Mouse (Mus musculus): ENCODE data around the gene Mns1. TPM values are rescaled to one million over a fixed set of nuclear protein-coding genes. Genes with fewer than 3 reads are reported as not detected.
A peak's percentile ranks its signal among the peaks of the same experiment; 100 is the strongest.

Mns1 gene
- polyA plus RNA-seq, 1 experiment from 2014 or later: 13.4 TPM

DNA sequence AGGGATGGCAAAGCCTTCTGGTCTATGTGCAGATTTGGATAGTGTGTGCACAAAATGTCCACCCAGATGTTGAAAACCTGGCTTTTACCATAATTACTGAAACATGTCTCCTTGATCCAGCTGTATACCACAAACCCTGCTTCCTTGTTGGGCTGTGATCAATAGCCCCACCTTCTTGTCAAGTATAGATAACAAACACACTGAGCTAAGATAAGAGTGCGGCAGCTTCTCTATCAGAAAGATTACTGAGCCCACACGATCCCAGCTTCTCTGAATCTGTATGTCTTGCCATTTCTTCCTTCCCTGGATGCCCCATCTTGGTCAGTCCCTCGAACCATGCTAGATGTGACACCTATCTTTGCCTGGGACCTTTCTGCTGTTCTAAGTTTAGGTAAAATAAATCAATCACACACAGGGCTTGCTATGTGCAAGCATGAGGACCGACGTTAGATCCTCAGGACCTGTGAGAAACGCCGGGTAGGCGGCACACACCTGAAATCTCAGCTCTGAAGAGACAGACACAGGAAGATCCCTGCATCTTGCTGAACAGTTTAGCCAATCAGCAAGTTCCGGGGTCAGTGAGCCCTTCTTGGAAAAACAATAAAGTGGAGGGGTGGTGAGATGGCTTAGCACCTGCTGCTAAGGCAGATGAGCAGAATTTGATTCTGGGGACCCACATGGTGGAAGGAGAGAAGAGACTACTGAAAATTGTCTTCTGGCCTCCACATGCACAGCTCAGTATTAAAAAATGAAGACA lies 31.8 kb upstream of the Mns1 start:
- Histone ChIP-seq H3K4me3 (replicated peaks; ENCODE audit: low read depth, low read length) (no peak overlapping the region), H3K9me3 (replicated peaks; ENCODE audit: low read length) (no peaks in the 10 kb centered on the region), H3K9ac (ENCODE audit: low read depth, low read length) (no peak overlapping the region), H3K4me1 (replicated peaks; ENCODE audit: insufficient read depth, low read length) (no peaks in the 10 kb centered on the region), H3K27ac (no peak overlapping the region), H3K36me3 (ENCODE audit: insufficient read depth, low read length) (no peaks in the 10 kb centered on the region), H3K27me3 (ENCODE audit: insufficient read depth, low read length) (no peaks in the 10 kb centered on the region), H3K4me2 (ENCODE audit: low read length) (no peak overlapping the region)
- DNase-seq (ENCODE audit: low spot score): no peak
- TF ChIP-seq CTCF (IDR thresholded peaks at IDR 0.05; ENCODE audit: low read depth): no peak
- 89% methylated on average over 9 of the region's 9 CpGs for WGBS
- no peak for ATAC-seq (replicated peaks; ENCODE audit: low FRiP score, low read depth)

- 0 out of 2 replicates have a peak overlapping the region, but pooled peaks have one; percentile 29 for H3K9ac ChIP-seq (ENCODE audit: low read depth, low read length)
Observed at GRCm38 (mm10) chr9:72408131-72408586, 29.7 kb upstream of the Mns1 start.

GRCm38 (mm10) chr9:72409381-72410225 lies 28.2 kb upstream of the Mns1 start:
- H3K9me3 ChIP-seq (replicated peaks; ENCODE audit: low read length): no peaks in the 10 kb centered on the region
- no peak for TF ChIP-seq CTCF (IDR thresholded peaks at IDR 0.05; ENCODE audit: low read depth)
- no peak overlapping the region for H3K27ac ChIP-seq
- ATAC-seq (replicated peaks; ENCODE audit: low FRiP score, low read depth) (no peak), DNase-seq (ENCODE audit: low spot score) (no peak)
- 43% methylated on average over 15 of the region's 15 CpGs for WGBS
- H3K4me1 ChIP-seq (replicated peaks; ENCODE audit: insufficient read depth, low read length): no peaks in the 10 kb centered on the region
- no peak overlapping the region for H3K9ac ChIP-seq (ENCODE audit: low read depth, low read length)
- no peak overlapping the region for H3K4me2 ChIP-seq (ENCODE audit: low read length)
- no peaks in the 10 kb centered on the region for H3K27me3 ChIP-seq (ENCODE audit: insufficient read depth, low read length)
- H3K4me3 ChIP-seq (replicated peaks; ENCODE audit: low read depth, low read length): no peak overlapping the region
- no peaks in the 10 kb centered on the region for H3K36me3 ChIP-seq (ENCODE audit: insufficient read depth, low read length)

More at GRCm38 (mm10) chr9:72408131-72408586, 29.7 kb upstream of the Mns1 start:
- Histone ChIP-seq H3K27me3 (ENCODE audit: insufficient read depth, low read length) (no peaks in the 10 kb centered on the region), H3K4me1 (replicated peaks; ENCODE audit: insufficient read depth, low read length) (no peaks in the 10 kb centered on the region), H3K36me3 (ENCODE audit: insufficient read depth, low read length) (no peaks in the 10 kb centered on the region), H3K4me2 (ENCODE audit: low read length) (peak overlapping the region; percentile 62), H3K27ac (no peak overlapping the region), H3K9me3 (replicated peaks; ENCODE audit: low read length) (no peaks in the 10 kb centered on the region), H3K4me3 (replicated peaks; ENCODE audit: low read depth, low read length) (peak overlapping the region; percentile 20)
- ATAC-seq (replicated peaks; ENCODE audit: low FRiP score, low read depth): peak; percentile 81
- DNase-seq (ENCODE audit: low spot score): peak; percentile 95
- peak; percentile 95 for TF ChIP-seq CTCF (IDR thresholded peaks at IDR 0.05; ENCODE audit: low read depth)
- 12% methylated on average over 12 of the region's 12 CpGs for WGBS

DNA sequence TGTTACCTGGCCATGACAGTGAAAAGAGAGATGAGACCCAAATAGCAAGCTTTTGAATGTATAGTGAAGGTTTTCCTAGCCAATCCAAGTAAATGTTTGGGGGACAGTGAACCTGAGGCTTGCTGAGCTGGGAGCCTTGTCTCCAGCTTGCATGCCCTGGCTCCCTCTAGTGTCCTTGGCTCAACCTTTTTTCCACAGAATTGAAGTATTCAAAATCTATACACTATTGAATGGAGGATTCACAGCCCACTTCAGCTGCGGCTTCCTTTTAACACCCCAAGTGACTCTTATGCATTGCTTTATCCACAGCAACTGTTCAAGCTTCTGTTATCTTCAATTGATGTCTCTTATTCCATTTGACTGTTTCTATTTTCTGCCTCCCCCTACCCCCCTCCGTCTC lies 26.1 kb upstream of the Mns1 start:
- H3K36me3 ChIP-seq (ENCODE audit: insufficient read depth, low read length): no peaks in the 10 kb centered on the region
- peak; percentile 62 for TF ChIP-seq CTCF (IDR thresholded peaks at IDR 0.05; ENCODE audit: low read depth)
- H3K4me1 ChIP-seq (replicated peaks; ENCODE audit: insufficient read depth, low read length): no peaks in the 10 kb centered on the region
- no peak overlapping the region for H3K4me3 ChIP-seq (replicated peaks; ENCODE audit: low read depth, low read length)
- no peaks in the 10 kb centered on the region for H3K9me3 ChIP-seq (replicated peaks; ENCODE audit: low read length)
- WGBS: 88% methylated on average over 2 of the region's 2 CpGs
- DNase-seq (ENCODE audit: low spot score) (no peak), ATAC-seq (replicated peaks; ENCODE audit: low FRiP score, low read depth) (no peak)
- H3K4me2 ChIP-seq (ENCODE audit: low read length): no peak overlapping the region
- no peaks in the 10 kb centered on the region for H3K27me3 ChIP-seq (ENCODE audit: insufficient read depth, low read length)
- H3K9ac ChIP-seq (ENCODE audit: low read depth, low read length): no peak overlapping the region
- no peak overlapping the region for H3K27ac ChIP-seq

- Histone ChIP-seq H3K4me3 (replicated peaks; ENCODE audit: low read depth, low read length) (no peak overlapping the region), H3K27me3 (ENCODE audit: insufficient read depth, low read length) (no peaks in the 10 kb centered on the region), H3K4me2 (ENCODE audit: low read length) (no peak overlapping the region), H3K9ac (ENCODE audit: low read depth, low read length) (no peak overlapping the region), H3K4me1 (replicated peaks; ENCODE audit: insufficient read depth, low read length) (0 out of 2 replicates have a peak, but pooled peaks cover 7% of the 10 kb centered on the region), H3K36me3 (ENCODE audit: insufficient read depth, low read length) (no peaks in the 10 kb centered on the region), H3K27ac (no peak overlapping the region), H3K9me3 (replicated peaks; ENCODE audit: low read length) (no peaks in the 10 kb centered on the region)
- TF ChIP-seq CTCF (IDR thresholded peaks at IDR 0.05; ENCODE audit: low read depth): no peak
- 83% methylated on average over 3 of the region's 3 CpGs for WGBS
- no peak for ATAC-seq (replicated peaks; ENCODE audit: low FRiP score, low read depth)
- no peak for DNase-seq (ENCODE audit: low spot score)
Observed at GRCm38 (mm10) chr9:72418443-72418842, 19.4 kb upstream of the Mns1 start.

DNA sequence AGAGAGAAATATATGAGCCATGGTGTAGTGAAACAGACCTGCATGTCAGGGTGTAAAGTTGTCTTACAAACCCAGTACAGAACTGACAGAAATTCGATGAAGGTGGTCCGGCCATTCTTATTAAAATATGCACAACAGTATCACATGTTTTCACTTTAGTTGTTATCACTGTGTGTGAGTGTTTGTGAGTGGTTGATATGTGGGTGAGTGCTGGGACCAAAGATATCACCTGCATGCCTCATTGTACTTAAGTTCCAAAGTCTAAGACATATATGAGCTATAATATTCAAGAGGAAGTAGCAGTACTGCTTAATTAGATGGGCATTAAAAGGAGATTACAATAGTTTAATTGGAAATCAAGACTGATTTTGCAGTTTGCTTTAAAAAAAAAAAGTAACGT lies 17.3 kb upstream of the Mns1 start:
- Histone ChIP-seq H3K4me2 (ENCODE audit: low read length) (no peak overlapping the region), H3K4me3 (replicated peaks; ENCODE audit: low read depth, low read length) (no peak overlapping the region), H3K36me3 (ENCODE audit: insufficient read depth, low read length) (no peaks in the 10 kb centered on the region), H3K9ac (ENCODE audit: low read depth, low read length) (no peak overlapping the region), H3K27me3 (ENCODE audit: insufficient read depth, low read length) (no peaks in the 10 kb centered on the region), H3K4me1 (replicated peaks; ENCODE audit: insufficient read depth, low read length) (0 out of 2 replicates have a peak, but pooled peaks cover 7% of the 10 kb centered on the region), H3K9me3 (replicated peaks; ENCODE audit: low read length) (no peaks in the 10 kb centered on the region), H3K27ac (no peak overlapping the region)
- WGBS: 73% methylated on average over 3 of the region's 3 CpGs
- ATAC-seq (replicated peaks; ENCODE audit: low FRiP score, low read depth) (no peak), DNase-seq (ENCODE audit: low spot score) (no peak)
- no peak for TF ChIP-seq CTCF (IDR thresholded peaks at IDR 0.05; ENCODE audit: low read depth)

Data from kidney, postnatal 0 days (tissue).